ENCODE assay signal across 26 mouse cellular contexts in the genomic region with DNA sequence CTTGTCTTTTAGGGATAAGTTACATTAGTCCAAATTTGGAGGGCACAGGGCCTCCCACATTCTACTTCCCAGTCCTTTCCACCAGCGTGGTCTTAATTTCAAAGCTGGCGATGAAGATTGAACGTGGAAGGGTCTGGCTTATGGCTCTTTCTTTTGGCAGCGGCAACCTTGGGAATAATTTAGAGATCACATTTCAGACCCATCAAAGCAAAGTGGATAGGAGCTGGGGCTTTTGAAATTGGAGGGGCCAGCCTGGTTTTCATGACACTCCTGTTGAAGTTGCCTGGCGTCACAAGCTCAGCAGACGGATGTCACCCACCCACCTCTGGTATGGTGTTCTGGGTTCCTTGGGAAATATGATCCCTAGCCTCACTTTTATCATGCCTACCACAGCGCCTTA.
"Had no signal": no experiment of that assay in that cellular context is flagged by ENCODE, and none has a peak within 500 bp of the region (broad histone marks: within the 10 kb centered on the region; RNA-seq: fewer than 3 reads in every experiment).

No protein-coding gene starts in this region.

- H3K9ac ChIP-seq: heart, embryonic 12.5 days; hindbrain, embryonic 13.5 days; hindbrain, embryonic 15.5 days; kidney, embryonic 15.5 days; limb, embryonic 12.5 days; liver, embryonic 13.5 days had no signal

- H3K4me2 ChIP-seq: heart, embryonic 12.5 days; hindbrain, embryonic 13.5 days; hindbrain, embryonic 15.5 days; kidney, embryonic 15.5 days; limb, embryonic 12.5 days; liver, embryonic 11.5 days; liver, embryonic 13.5 days had no signal

- H3K27me3 ChIP-seq: heart, embryonic 12.5 days; hindbrain, embryonic 13.5 days; hindbrain, embryonic 15.5 days; kidney, embryonic 15.5 days; limb, embryonic 12.5 days; liver, embryonic 13.5 days had no signal

- H3K27ac ChIP-seq: gastrocnemius, adult 2 months; heart, embryonic 10.5 days; hindbrain, embryonic 13.5 days; hindbrain, embryonic 15.5 days; hindbrain, postnatal 0 days; kidney, embryonic 15.5 days; kidney, postnatal 0 days; liver, embryonic 13.5 days had no signal

- H3K9me3 ChIP-seq: heart, embryonic 10.5 days; heart, embryonic 12.5 days; hindbrain, embryonic 13.5 days; hindbrain, embryonic 15.5 days; kidney, embryonic 15.5 days; limb, embryonic 12.5 days; liver, embryonic 13.5 days had no signal

- DNase-seq: gastrocnemius, adult 2 months; gastrocnemius, postnatal 10 days; gastrocnemius, postnatal 25 days; heart, adult 18-20 months; heart, postnatal 10 days; heart, postnatal 36 days; kidney, adult 11 months; kidney, adult 2 months; kidney, adult 9 months; kidney, postnatal 14 days; kidney, postnatal 36 days; layer of hippocampus, adult 9-11 months; layer of hippocampus, postnatal 36 days; left cerebral cortex, postnatal 4 days; liver; liver, embryonic 13.5 days had no signal

- ATAC-seq: hindbrain, postnatal 0 days; intestine, embryonic 16.5 days had no signal

- H3K4me3 ChIP-seq: gastrocnemius, adult 2 months; heart, embryonic 10.5 days; heart, embryonic 12.5 days; hindbrain, embryonic 13.5 days; hindbrain, embryonic 15.5 days; kidney, embryonic 15.5 days; limb, embryonic 12.5 days; liver, embryonic 13.5 days had no signal

- H3K36me3 ChIP-seq: heart, embryonic 10.5 days; heart, embryonic 12.5 days; hindbrain, embryonic 13.5 days; hindbrain, embryonic 15.5 days; kidney, embryonic 15.5 days; limb, embryonic 12.5 days; liver, embryonic 13.5 days had no signal

- H3K4me1 ChIP-seq: hindbrain, embryonic 15.5 days; liver, embryonic 13.5 days had no signal
